13 mouse cellular contexts compared by ENCODE assay signal in genomic region chr4:71230497-71230872, GRCm38 (mm10).
DNase-seq lines count a peak whose midpoint lies in the region; ATAC-seq and TF ChIP-seq lines count a peak whose summit lies in the region.
"Had no signal": no experiment of that assay in that cellular context is flagged by ENCODE, and none has a peak within 500 bp of the region (broad histone marks: within the 10 kb centered on the region; RNA-seq: fewer than 3 reads in every experiment).

No protein-coding gene starts in this region.

- TF ChIP-seq CTCF in brain, embryonic 14.5 days (IDR thresholded peaks at IDR 0.05; ENCODE audit: borderline replicate concordance, extremely low read depth, insufficient read depth, insufficient read length) = peak; percentile 6; the same call in 1 of the 2 replicates

- no peaks in the 10 kb centered on the region for H3K36me3 ChIP-seq in forebrain, embryonic 15.5 days
- no peaks in the 10 kb centered on the region for H3K36me3 ChIP-seq in midbrain, embryonic 14.5 days (ENCODE audit: control insufficient read depth, insufficient read depth, low read length)
- H3K36me3 ChIP-seq: embryonic facial prominence, embryonic 15.5 days had no signal

- ATAC-seq in forebrain, embryonic 15.5 days (replicated peaks) = peak; percentile 96
- ATAC-seq in midbrain, embryonic 14.5 days (ENCODE audit: low FRiP score, low TSS enrichment) = peak; percentile 80
- no peak for ATAC-seq in CD4-positive, CD25-positive, alpha-beta regulatory T cell, adult 4 months
- ATAC-seq: liver, postnatal 0 days had no signal

- TF ChIP-seq POLR2A in brain, embryonic 14.5 days (IDR thresholded peaks at IDR 0.05; ENCODE audit: borderline replicate concordance, extremely low read depth, insufficient read depth, insufficient read length, poor library complexity, severe bottlenecking) = no peak

- H3K9ac ChIP-seq in forebrain, embryonic 15.5 days (replicated peaks) = no peak overlapping the region
- H3K9ac ChIP-seq in midbrain, embryonic 14.5 days (replicated peaks; ENCODE audit: low read length) = no peak overlapping the region
- H3K9ac ChIP-seq: embryonic facial prominence, embryonic 15.5 days; liver, postnatal 0 days had no signal

- H3K27me3 ChIP-seq in forebrain, embryonic 15.5 days = no peaks in the 10 kb centered on the region
- no peaks in the 10 kb centered on the region for H3K27me3 ChIP-seq in midbrain, embryonic 14.5 days (ENCODE audit: control insufficient read depth, insufficient read depth, low read length)
- H3K27me3 ChIP-seq: embryonic facial prominence, embryonic 15.5 days had no signal

- H3K9me3 ChIP-seq in forebrain, embryonic 15.5 days = no peaks in the 10 kb centered on the region
- H3K9me3 ChIP-seq in midbrain, embryonic 14.5 days (ENCODE audit: control insufficient read depth, low read length) = no peaks in the 10 kb centered on the region
- H3K9me3 ChIP-seq: embryonic facial prominence, embryonic 15.5 days had no signal

- H3K4me1 ChIP-seq in forebrain, embryonic 15.5 days = peaks cover 14% of the 10 kb centered on the region
- H3K4me1 ChIP-seq in midbrain, embryonic 14.5 days (ENCODE audit: control insufficient read depth, insufficient read depth, low read length) = peaks cover 8% of the 10 kb centered on the region
- H3K4me1 ChIP-seq: embryonic facial prominence, embryonic 15.5 days had no signal

- DNase-seq in brain, embryonic 14.5 days (ENCODE audit: low read depth) = peak; percentile 97
- peak; percentile 36 to 46 for DNase-seq in cerebellum, postnatal 14 days
- peak; percentile 72 for DNase-seq in midbrain, embryonic 14.5 days
- DNase-seq in kidney, adult 18-20 months = no peak
- DNase-seq in testis, postnatal 10 days (ENCODE audit: low spot score) = no peak
- no peak for DNase-seq in kidney, postnatal 4 days
- DNase-seq: liver, postnatal 0 days; spleen, adult 18-20 months had no signal

- H3K27ac ChIP-seq in forebrain, embryonic 15.5 days (replicated peaks) = peak overlapping the region; percentile 57
- H3K27ac ChIP-seq in midbrain, embryonic 14.5 days (replicated peaks; ENCODE audit: low read depth, low read length) = peak overlapping the region; percentile 57
- H3K27ac ChIP-seq: embryonic facial prominence, embryonic 15.5 days; left cerebral cortex, adult 2 months had no signal

- no peak overlapping the region for H3K4me3 ChIP-seq in forebrain, embryonic 15.5 days
- H3K4me3 ChIP-seq in midbrain, embryonic 14.5 days (replicated peaks; ENCODE audit: low read depth, low read length) = no peak overlapping the region
- H3K4me3 ChIP-seq: embryonic facial prominence, embryonic 15.5 days; left cerebral cortex, adult 2 months; myocyte had no signal

- 4% methylated on average over 4 of the region's 4 CpGs for WGBS in forebrain, embryonic 15.5 days
- 3% methylated on average over 4 of the region's 4 CpGs for WGBS in midbrain, embryonic 14.5 days

- no peak overlapping the region for H3K4me2 ChIP-seq in forebrain, embryonic 15.5 days (replicated peaks)
- 0 out of 2 replicates have a peak overlapping the region, but pooled peaks have one; percentile 17 for H3K4me2 ChIP-seq in midbrain, embryonic 14.5 days (ENCODE audit: low read length)
- H3K4me2 ChIP-seq: embryonic facial prominence, embryonic 15.5 days had no signal

Comparison
In these comparisons a context has a peak if more than half of its experiments do, and no peak if none do; other contexts are left out.
1. DNase-seq: peak in brain, embryonic 14.5 days (single experiment), cerebellum, postnatal 14 days (2 of 2) and midbrain, embryonic 14.5 days (single experiment); none in kidney, adult 18-20 months (single experiment), testis, postnatal 10 days (single experiment) and kidney, postnatal 4 days (0 of 2).